Mouse (Mus musculus): ENCODE results near the gene Pcsk6.

Gene Pcsk6

DNA sequence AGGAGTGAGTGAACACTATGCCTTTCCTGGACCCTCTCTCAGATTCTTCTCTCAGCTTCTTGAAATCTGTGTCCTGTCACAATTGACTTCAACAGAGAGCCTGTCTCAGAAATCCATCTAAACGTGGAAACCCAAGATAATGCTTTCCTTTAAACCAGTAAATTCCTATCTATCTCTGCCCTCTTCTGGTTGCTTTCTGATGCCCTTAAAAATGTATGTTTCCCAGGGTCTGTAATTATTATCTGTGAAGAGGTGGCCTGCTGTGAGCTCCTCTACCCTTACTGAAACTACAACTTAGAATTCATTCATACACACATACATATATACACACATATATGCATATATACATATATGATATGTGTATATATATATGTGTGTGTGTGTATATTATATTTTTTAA is 73.7 kb downstream of the Pcsk6 start:
- no peak for DNase-seq (ENCODE audit: extremely low spot score)

DNA sequence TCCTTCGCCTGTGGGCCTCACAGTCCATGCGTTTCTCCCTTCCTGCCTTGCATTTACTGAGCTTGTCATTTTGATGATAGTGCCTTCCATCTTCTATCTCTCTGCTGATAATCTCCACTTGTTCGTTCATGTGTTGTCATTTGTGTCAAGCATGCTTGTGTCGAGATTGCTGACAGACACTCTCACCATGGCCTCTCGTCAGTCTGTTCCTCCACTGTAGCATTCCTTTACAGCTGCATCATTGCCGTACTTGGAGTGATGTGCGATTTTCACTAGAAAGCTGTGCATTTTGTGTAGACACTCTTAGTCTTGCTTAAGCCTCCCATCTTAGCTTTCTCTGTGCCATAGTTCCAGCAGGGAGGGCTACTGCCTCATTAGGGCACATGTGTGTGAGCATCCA is 79.5 kb downstream of the Pcsk6 start:
- no peak for DNase-seq (ENCODE audit: extremely low spot score)

DNA sequence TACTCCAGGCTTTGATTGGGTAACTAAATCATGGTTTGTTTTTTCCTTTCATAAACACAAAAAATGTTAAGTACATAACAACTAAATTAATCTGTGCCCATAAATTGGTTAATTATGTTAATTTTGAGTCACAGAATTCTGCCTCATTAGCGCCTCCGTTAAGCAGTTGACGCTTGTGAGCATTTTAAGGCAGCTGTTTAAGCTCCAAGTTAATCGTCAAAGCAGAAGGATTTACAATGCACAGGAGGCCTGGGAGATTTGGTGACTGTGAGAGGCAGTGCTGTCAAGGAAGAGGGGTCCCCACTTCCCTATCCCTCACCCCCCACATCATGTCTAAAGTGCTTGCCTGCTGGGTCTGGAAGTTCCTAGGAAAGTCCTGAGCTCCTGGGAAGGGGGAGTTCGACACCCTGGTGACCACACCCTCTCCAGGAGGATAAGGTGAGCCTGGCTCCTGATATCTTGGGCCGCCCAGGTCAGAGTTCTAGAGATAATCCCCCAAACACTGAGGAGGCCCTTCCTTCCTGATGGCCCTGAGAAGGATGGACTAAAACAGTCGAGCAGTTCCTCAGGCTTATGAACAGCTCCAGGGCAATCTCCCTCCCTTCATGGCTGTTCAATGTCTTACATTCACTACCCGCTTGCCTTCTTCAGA is 83.9 kb downstream of the Pcsk6 start:
- no peak for DNase-seq (ENCODE audit: extremely low spot score)

DNA sequence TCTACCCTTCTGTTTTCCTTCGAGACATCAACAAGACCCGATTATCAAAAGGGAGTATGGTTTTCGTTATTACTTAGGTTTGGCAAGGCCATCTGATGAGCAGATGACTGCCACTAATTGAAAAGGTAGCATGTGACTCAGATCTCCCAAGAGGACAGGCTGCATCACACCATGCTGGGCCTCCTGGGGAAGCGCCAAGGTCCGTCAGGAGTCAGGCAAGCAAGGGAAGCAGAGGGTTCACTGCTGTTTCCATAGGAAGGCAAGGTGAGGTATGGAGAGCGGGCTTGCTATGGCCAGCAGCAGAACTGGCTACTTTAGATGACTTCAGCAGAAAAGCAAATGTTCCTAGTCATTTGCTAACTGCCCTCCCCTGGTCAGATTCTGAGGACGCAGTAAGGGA is 84.9 kb downstream of the Pcsk6 start:
- no peak for DNase-seq (ENCODE audit: extremely low spot score)

DNA sequence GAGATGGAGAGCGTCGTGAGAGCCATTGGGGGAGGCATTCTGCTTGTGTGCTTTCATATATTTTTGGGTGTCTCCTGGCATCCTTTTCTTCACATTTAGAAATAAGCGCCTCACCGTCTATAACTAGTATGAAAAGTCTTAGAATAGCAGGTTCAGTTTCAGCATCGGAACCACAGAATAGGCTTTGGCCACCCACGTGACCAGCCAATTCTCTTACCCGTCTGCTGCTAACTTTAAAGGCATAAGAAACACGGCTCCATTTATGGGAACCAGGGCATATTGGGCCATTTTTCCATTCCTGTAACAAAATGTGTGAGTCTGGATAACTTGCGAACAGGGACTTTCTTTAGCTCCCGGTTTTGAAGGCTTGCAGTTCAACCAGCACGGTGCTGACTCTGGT is 87.4 kb downstream of the Pcsk6 start:
- no peak for DNase-seq (ENCODE audit: extremely low spot score)

DNA sequence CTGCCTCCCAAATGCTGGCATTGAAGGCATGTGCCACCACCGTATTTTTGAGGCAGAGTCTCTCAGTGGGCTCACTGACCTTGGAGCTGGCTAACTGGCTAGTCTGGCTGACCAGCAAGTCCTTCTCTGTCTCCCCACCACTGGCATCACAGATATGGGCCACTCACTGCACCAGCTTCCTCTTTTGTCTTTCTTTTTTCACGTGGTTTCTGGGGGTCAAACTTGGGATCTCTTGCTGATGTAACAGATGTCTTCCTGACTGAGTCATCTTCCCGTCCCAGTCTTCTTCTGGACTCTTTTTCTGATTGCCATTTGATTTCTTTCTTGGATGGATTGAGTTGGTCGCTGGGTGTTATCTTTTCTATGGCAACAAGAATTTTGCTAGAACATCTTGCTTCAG is 93.0 kb downstream of the Pcsk6 start:
- DNase-seq (ENCODE audit: extremely low spot score): no peak

DNA sequence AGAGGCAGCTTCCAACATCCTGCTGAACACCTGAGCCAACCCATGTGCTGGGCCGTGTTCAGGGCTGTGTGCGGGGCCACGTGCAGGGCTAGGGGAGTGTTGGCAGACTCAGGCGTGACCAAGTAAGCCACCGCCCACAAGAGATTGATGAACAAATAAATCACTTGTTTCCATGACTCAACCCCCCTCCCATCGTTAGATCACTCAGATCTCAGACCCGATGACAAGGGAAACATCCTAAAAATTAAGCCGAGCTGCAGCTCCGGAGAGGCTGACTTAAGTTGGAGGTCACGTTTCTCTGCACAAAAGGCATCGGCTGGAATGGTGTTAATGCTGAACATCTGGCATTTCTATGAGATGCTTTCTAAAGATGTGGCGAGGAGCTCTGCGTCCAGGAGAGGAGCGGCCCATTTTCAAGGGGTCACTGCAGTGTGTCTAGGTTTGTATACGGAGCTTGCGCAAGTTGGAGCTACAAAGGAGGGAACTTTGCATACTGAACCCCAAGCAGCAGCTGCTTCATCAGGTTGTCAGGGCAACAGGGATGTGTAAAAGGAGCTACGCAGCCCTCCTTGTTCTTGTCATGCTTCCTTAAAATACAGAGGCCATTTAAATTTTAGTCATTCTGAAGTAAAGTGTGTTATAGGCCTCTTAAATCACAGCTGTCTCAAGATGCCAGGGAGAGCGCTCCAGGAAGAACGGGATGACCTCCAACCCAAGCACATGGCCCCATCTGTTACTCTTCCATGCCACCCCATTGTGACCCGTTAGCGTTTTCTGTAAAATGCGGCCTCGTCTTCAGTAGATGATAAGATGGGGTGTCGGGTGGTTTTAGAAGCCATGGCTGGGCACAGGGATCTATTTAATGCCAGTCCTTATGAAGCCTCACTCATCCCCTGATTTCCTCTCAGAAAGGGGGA is 94.0 kb downstream of the Pcsk6 start:
- DNase-seq (ENCODE audit: extremely low spot score): peak; percentile 59

DNA sequence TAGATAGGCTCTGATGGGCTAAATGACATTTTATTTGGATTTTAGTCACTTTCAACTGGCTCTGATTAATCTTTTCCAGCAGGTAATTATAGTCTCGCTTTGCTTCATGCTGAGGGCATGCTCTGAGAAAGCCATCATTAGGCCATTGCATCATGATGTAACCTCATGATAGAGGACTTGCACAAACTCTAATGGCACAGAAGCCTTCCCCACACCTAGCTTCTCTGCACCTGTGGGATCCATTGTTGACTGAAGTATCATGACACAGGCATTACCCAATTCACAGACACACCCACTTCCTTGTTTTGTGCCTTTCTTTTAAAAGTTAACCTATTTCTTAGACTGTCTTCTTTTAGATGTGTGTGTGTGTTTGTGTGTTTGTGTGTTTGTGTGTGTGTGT is 95.7 kb downstream of the Pcsk6 start:
- DNase-seq (ENCODE audit: extremely low spot score): no peak

DNA sequence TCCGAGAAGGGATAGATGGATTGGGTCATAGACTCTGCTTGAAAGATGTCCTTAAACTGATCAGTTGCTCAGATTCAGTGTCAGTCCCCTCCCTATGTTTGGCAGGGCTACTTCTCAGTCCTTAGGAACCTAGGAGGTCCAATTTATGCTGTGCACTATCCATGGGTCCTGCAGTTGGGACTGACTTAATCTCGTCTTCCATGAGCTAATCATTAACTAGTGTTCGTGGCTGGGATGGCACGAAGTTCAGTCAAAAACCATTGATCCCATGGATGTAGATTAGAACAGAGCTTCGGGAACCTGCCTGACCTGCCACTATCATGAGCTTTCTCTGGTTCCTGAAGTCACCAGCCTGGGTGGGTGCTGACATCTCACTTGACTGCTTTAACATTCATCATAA is 96.6 kb downstream of the Pcsk6 start:
- DNase-seq (ENCODE audit: extremely low spot score): no peak

DNA sequence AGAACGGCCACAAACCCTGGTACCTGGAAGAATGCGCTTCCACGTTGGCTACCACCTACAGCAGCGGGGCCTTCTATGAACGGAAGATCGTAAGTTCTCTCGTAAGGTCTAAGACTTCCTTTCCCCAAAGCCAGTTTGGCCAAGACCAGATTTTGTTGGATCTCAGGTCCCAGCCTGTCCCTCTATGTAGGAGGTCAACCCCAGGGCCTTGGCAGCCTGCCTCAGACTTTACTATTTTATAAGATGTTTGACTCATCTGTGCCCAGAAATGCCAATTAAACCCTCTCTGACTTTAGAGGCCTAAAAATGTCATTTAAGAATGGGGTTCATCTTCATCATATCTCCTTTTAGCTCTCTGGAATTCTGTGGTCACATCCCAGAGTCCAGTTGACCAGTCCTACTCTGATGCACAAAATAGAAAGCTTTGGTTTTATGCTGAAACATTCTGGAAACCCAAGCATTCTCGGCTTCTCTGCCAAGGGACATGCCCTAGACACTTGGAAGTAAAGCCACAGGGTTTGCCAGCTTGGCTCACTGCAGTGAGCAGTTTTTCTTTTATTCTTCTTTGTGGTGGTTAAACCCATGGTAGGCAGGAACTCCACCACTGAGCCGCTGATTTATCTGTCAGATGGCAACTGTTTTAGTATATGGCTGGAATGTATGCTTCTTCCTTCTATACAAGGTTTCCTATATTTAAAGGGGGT is 97.8 kb downstream of the Pcsk6 start:
- no peak for DNase-seq (ENCODE audit: extremely low spot score)

DNA sequence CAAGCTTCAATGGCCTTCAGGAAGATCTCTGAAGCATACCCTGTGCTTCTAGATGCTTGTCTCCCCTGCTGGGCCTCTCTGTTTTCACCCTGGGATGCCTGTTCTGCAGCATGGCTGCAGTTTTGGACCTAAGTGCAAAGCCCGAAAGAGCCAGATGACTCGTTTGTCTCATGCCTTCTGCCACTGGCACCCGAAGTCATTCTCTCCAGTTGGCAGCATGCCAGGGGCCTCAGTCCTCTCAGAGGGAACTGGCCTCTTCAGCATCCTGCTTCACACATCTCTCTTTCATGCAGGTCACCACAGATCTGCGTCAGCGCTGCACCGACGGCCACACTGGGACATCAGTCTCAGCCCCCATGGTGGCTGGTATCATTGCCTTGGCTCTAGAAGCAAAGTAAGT is 101.1 kb downstream of the Pcsk6 start:
- no peak for DNase-seq (ENCODE audit: extremely low spot score)

DNA sequence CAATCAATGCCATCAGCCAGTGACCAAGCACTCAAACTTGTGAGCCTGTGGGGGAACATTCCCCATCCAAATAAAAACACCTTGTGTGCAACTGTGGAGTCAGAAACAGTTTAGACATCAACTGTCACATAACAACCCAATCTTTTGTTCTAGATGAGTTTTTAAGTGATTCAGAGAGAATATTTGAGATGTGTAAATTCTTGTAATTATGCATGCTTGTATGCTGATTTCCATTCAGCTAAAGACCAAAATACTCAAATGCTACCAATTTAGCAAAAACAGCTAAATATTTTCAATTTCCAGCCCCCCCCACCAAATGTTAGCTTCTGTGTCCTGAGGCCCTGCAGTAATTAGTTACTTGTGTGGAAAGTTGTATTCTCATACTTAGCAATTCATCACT is 102.9 kb downstream of the Pcsk6 start:
- DNase-seq (ENCODE audit: extremely low spot score): no peak

DNA sequence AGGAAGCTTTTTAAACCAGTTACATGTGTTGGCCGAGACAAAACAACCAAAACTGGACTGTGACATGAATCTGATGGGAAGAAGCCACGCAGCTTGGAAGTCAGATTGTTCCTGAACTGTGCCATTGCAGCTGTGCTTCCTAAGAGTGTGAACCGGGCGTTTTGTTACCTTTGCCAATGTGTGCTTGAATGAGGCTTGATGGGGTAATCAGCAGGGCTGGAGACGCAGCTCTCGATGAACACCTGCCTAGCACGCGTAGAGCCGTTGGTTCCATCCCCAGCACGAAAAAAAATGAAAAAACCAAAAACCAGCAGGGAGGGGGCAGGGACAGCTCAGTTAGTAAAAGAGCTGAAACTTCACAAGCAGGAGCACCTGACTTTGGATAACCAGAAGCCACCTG is 109.8 kb downstream of the Pcsk6 start:
- no peak for DNase-seq (ENCODE audit: extremely low spot score)

DNA sequence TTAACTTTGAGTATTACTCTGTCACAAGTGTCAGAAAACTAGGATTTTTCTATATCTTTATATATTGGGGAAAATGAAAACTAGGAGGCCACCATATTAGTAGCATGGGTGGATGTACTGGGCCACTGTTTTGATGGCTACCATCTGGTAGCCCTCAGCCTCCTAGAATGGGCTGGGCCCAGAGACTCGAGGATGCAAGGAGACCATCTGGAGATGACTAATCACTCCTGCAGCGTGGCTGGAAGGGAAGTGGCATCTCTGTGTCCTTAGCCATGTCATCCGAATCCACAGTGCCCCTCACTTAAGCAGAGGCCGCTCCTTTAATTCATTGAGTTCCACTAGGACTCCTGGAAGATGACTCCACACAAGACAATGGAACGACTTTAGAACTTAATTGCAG is 115.8 kb downstream of the Pcsk6 start:
- no peak for DNase-seq (ENCODE audit: extremely low spot score)

DNA sequence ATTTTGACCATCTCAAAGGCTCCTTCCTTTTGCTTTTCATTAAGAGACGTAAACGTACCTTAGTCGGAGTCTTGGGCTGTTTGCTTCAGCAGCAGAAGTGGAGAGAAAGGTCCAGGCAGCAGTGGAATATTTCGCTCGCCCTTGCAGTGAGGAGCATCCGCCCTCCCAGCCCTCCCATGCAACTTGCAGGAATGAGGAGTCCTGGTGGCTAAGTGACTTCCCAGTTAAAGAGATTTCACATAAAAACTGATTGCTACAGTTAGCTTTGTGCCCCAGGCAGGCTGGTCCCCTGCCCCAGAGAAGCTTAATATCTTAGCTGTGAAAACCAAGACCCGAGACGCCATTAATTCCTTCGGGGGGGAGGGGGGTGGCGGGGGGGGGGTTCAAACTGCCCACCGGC is 116.4 kb downstream of the Pcsk6 start:
- no peak for DNase-seq (ENCODE audit: extremely low spot score)

DNA sequence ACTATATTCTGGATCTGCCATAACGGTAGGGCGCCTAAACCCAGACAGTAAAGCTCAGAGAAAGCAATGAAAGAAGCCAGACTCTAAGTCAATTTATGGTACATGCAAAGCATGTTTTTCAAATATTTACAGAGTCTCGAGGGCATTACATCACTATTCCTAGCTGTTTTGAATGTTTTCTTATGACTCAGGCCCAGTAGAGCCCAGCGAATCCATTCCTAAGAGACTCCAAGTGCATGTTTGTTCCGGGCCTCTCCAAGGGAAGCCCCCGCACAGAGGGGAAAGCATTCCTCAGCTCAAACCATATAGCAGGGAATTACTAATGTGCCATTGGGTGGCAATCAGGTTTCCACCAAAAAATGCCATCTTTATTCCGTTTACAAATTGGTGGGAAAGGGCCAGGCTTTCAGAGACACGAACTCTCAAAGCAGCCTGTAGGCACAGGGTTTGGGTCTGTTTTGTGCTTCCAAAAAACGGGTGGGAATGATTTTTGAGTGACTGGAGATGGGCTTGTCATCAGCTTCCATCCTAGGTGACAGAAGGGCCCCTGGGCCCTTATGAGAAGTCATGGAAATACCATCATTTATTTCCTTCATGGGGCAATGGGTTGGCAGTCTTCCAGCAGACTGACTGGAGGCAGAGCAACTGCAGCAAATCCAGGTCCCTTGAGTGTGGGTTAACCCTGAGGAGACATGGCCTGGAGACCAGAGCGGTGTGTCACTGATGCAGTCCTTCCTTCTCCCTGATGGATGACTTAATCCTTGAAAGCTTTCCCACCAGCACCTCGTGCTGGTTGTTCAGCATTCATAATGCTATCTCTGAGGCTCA is 117.7 kb downstream of the Pcsk6 start:
- DNase-seq (ENCODE audit: extremely low spot score): no peak

DNA sequence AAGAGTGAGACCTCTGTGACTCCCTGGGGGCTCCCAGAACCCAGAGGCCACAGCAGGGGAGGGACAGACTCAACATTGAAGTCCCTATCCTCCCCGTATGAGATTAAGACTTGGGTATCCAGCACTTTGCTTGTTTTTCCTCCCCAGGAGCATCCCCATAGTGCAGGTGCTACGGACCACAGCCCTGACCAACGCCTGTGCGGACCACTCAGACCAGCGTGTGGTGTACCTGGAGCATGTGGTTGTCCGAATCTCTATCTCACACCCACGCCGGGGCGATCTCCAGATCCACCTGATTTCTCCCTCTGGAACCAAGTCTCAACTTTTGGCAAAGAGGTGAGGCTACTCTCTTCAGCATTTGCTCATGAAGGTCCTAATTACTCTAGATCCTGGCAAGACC is 118.5 kb downstream of the Pcsk6 start:
- no peak for DNase-seq (ENCODE audit: extremely low spot score)

DNA sequence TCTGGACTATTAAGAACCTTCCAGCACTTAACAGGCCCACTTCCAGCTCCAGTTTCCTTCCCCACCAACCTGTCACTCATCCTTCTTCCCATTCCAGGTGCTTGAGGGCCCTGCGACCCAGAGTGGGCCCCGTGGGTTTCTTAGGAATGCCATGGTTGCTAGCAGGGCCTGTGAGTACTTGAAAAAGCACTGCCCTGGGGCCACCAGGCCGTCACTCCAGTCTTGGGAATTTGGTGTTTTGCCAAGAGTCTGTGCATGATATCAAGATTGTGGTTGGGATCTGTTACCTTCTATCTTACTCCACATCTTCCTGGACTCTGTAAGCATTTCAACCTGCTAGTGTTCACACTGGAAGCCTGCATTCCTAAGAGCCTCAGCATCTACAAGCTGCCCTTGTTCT is 120.5 kb downstream of the Pcsk6 start:
- DNase-seq (ENCODE audit: extremely low spot score): no peak

DNA sequence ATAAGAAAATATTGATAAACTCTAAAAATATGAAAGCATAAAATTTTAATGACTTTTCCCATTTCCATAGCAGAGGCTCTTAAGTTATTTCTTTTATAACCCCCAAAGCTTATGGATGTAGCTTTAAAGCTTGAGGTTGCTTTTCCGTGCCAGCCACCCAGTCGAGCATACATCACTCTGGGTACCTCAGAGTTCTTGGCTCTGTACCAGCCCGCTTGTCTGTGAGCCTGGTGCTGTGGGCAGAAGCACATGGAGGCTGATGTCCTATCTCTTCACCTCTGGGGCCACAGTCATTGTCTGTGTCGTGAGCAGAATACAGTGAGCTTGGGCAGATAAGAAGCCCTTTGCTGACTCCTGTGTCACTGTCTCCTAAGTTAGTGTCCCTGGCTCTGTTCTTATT is 126.7 kb downstream of the Pcsk6 start:
- DNase-seq (ENCODE audit: extremely low spot score): no peak

DNA sequence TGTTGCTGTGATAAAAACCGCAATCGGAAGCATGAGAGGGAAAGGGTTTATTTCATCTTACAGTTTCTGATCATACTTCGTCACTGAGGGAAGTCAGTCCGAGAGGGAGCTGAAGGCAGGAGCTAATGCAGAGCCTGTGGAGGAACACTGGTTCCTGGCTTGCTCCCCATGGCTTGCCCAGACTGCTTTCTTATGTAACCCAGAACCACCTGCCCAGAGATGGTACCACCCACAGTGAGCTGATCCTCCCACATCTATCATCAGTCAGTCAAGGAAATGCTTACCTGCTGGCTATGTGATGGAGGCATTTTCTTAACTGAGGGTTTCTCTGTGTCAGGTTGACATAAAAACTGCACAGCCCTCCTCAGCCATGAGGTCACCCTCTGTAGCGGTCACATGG is 127.2 kb downstream of the Pcsk6 start:
- no peak for DNase-seq (ENCODE audit: extremely low spot score)

DNA sequence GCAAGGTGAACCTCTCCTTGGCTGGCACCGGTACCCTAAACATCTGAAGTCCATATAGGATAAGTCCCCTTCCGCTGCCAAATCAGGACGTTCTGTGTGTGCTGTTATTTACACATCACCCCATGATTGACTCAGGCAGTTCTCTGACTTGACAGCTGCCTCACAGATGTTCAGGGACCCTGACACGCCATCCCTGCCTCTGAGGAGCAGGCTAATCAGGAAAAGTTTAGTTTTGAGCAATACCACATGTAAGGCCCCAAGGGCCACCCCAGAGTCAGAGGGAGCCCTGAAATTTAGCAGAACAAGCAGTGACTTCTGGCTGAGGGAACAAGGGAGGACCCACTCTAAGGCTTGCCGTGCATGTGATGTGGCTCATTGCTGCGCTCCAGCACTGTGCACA is 130.8 kb downstream of the Pcsk6 start:
- no peak for DNase-seq (ENCODE audit: extremely low spot score)

DNA sequence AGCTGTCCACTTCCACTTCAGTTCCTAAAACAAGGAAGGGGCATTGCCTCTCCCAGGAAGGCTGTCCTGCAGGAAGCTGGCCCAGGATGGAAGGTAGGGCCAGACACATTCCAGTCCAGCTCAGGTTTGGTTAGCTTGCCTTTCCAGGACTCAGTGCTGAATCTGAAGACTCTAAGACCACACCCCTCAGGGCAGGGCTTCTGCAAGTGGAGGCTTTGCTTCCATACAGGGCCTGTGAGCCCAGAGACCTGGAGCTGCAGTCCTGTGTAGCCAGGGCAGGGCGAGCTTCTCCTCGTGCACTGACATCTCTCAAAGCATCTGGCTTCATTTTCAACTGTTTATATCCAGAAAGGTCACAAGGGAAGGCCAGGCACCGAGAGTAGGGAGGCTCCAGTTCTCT is 131.9 kb downstream of the Pcsk6 start:
- DNase-seq (ENCODE audit: extremely low spot score): no peak

Measured in embryo, embryonic 9.5 days (tissue).